Mouse (Mus musculus) E14TG2a.4 (cell line): ENCODE measurements around the gene Mas1.

Experiments
- CTCF ChIP-seq: conservative IDR thresholded peaks from 2 replicates; pipeline ENCODE4 v1.5.1; 2014; ENCODE audit warnings: low read length
- POU5F1 ChIP-seq: IDR thresholded peaks from 2 replicates; pipeline ENCODE4 v1.6.1; 2014; ENCODE audit warnings: low read length, borderline replicate concordance

DNA sequence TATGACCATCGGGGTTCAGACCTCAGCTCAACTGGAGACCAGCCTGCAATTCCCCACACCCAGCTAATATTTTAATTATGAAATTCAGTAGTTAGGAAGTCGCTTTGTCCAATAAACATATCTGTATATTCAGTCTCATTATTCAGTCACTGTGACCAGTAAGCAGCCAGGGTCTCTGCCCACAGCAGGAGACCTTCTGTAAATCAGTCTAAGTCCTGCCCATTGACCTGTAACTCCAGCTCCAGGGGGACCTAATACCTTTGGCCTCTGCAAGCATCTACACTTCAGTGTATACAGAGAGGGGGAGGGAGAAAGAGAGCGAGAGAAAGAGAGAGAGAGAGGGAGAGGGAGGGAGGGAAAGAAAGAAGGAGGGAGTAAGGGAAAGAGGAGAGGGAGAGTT is 33.6 kb downstream of the Mas1 start:
- no peak for TF ChIP-seq CTCF
- TF ChIP-seq POU5F1 = no peak
